Mouse (Mus musculus) small intestine, adult 2 months (tissue): ENCODE results near the gene Aurkb. TPM values are rescaled to one million over a fixed set of nuclear protein-coding genes. Genes with fewer than 3 reads are reported as not detected.
A peak's percentile ranks its signal among the peaks of the same experiment; 100 is the strongest.

Experiments used
- H3K27ac ChIP-seq: fragments of 200-500 bp; 2 replicates; pipeline ENCODE4 v1.5.1; 2012; ENCODE audit warnings: low read depth, low read length, control low read depth, inconsistent platforms; ENCODE audit not compliant: insufficient read depth
- H3K27me3 ChIP-seq: fragments of 200-500 bp; 2 replicates; pipeline ENCODE4 v1.6.1; 2012; ENCODE audit warnings: mild to moderate bottlenecking, moderate library complexity, low read length, inconsistent platforms; ENCODE audit not compliant: control insufficient read depth, insufficient read depth
- H3K36me3 ChIP-seq: fragments of 200-500 bp; 2 replicates; pipeline ENCODE4 v1.6.1; 2012; ENCODE audit warnings: mild to moderate bottlenecking, low read length, control low read depth, inconsistent platforms; ENCODE audit not compliant: control insufficient read depth, insufficient read depth
- H3K4me1 ChIP-seq: fragments of 200-500 bp; 2 replicates; pipeline ENCODE4 v1.6.1; 2012; ENCODE audit warnings: low read length, inconsistent platforms, mixed read lengths; ENCODE audit not compliant: control insufficient read depth, insufficient read depth, insufficient read length
- H3K4me3 ChIP-seq: fragments of 200-500 bp; 2 replicates; pipeline ENCODE4 v1.5.1; 2012; ENCODE audit warnings: low read depth, mild to moderate bottlenecking, control low read depth, inconsistent platforms, low read length, moderate library complexity
- CTCF ChIP-seq: fragments of 200-500 bp; IDR thresholded peaks from 2 replicates; pipeline ENCODE4 v1.5.1; 2012; ENCODE audit warnings: low read depth, mild to moderate bottlenecking, control low read depth, inconsistent platforms, low read length, moderate library complexity, mixed read lengths; ENCODE audit not compliant: insufficient replicate concordance, insufficient read length; ENCODE audit errors: extremely low read depth
- POLR2A ChIP-seq: fragments of 200-500 bp; IDR thresholded peaks from 2 replicates; pipeline ENCODE4 v1.6.1; 2012; ENCODE audit warnings: low read depth, mild to moderate bottlenecking, control low read depth, inconsistent platforms, low read length, moderate library complexity
- WGBS: fragments of 180-500 bp; shearing (Covaris S2); methylation state at CpG from one replicate; pipeline ENCODE4 v1.1.7; 2018; 5-methylcytosine and 5-hydroxymethylcytosine counted together
- polyA plus RNA-seq: library from polyadenylated mRNA; depleted of rRNA; stranded (reverse); fragments of >200 nt; gene quantifications from 2 replicates; pipeline ENCODE4 v1.2.3, GENCODE M21; 2012

The Aurkb gene
- polyA plus RNA-seq, 1 experiment = 30.8 TPM

GRCm38 (mm10) chr11:69060448-69061254 is 15.2 kb downstream of the Aurkb start:
- peak overlapping the region; percentile 85 for H3K4me3 ChIP-seq
- no peak for TF ChIP-seq POLR2A
- no peak for TF ChIP-seq CTCF
- H3K27me3 ChIP-seq = no peaks in the 10 kb centered on the region
- peaks cover 6% of the 10 kb centered on the region for H3K4me1 ChIP-seq
- H3K27ac ChIP-seq = peak overlapping the region; percentile 71
- H3K36me3 ChIP-seq = no peaks in the 10 kb centered on the region
- WGBS = 5% methylated on average over 40 of the region's 40 CpGs

GRCm38 (mm10) chr11:69061255-69061912 is 15.9 kb downstream of the Aurkb start:
- Histone ChIP-seq H3K4me1 (peaks cover 10% of the 10 kb centered on the region), H3K36me3 (no peaks in the 10 kb centered on the region), H3K27me3 (no peaks in the 10 kb centered on the region), H3K27ac (no peak overlapping the region), H3K4me3 (peak overlapping the region; percentile 85)
- 63% methylated on average over 17 of the region's 17 CpGs for WGBS
- no peak for TF ChIP-seq CTCF
- TF ChIP-seq POLR2A = no peak

GRCm38 (mm10) chr11:69062194-69062760 is 16.8 kb downstream of the Aurkb start:
- 2% methylated on average over 17 of the region's 17 CpGs for WGBS

DNA sequence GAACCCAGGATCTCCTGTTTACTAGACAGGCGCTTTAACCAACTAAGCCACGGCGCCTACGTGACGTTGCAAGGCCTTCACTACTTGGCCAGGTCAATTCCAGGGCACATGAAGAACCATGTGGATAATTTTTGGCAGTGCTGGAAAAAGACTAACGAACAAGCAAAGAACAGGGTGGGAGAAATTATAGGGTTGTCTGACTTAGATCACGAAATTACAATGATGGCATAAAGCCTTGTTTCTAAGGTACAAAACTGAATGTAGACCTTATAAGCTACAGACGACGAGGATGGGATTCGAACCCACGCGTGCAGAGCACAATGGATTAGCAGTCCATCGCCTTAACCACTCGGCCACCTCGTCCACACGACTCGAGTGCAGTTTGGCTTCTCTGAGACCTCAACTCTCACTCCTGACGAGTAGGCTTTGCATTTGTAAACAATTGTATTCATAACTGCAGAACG is 17.3 kb downstream of the Aurkb start:
- TF ChIP-seq CTCF = no peak
- TF ChIP-seq POLR2A = no peak
- no peaks in the 10 kb centered on the region for H3K36me3 ChIP-seq
- H3K27me3 ChIP-seq = no peaks in the 10 kb centered on the region
- under 1% methylated on average over 19 of the region's 19 CpGs for WGBS
- H3K27ac ChIP-seq = peak overlapping the region; percentile 57
- peak overlapping the region; percentile 59 for H3K4me3 ChIP-seq
- peaks cover 12% of the 10 kb centered on the region for H3K4me1 ChIP-seq

More at GRCm38 (mm10) chr11:69062194-69062760, 16.8 kb downstream of the Aurkb start:
- Histone ChIP-seq H3K4me1 (peaks cover 12% of the 10 kb centered on the region), H3K27ac (0 out of 2 replicates have a peak overlapping the region, but pooled peaks have one; percentile 13), H3K4me3 (peak overlapping the region; percentile 0; the same call in 1 of the 2 replicates), H3K36me3 (no peaks in the 10 kb centered on the region), H3K27me3 (no peaks in the 10 kb centered on the region)
- no peak for TF ChIP-seq CTCF
- TF ChIP-seq POLR2A = no peak

DNA sequence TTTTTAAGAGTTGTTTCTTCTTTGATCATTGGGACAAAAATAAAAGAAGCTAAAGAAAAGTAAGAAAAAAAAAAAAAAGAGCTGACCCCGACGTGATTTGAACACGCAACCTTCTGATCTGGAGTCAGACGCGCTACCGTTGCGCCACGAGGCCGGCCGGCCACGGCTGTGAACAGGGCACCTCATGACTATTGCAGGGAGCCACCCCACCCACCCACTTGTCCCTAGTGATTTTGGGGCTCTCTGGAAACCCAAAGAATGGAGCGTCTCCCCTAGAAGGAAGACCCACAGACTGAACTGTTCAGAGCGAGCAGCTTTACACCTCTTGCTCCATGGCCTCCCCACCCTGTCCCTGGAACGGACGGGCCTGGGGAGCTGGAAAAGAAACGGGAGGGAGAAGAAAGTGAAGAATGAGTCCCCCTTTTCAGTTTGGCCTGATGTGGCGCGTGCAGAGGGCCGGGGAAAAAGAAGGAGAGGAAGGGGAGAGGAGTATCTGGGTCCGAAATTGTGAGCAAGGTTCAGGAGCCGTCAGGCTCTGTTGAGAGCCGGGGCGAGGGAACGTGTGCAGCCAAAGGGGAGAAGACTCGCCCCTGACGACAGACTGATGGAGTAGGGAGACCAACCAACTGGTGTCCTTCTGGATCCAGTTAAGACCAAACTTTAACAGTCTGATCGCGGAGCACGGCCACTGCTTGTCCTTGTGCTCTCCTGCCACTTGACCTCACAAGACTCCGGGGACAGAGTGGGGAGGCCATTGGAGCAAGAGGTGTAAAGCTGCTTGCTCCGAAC is 18.2 kb downstream of the Aurkb start:
- Histone ChIP-seq H3K4me3 (peak overlapping the region; percentile 83), H3K4me1 (peaks cover 12% of the 10 kb centered on the region), H3K27ac (peak overlapping the region; percentile 57), H3K27me3 (no peaks in the 10 kb centered on the region), H3K36me3 (no peaks in the 10 kb centered on the region)
- no peak for TF ChIP-seq CTCF
- peak; percentile 8; the same call in 1 of the 2 replicates for TF ChIP-seq POLR2A
- 1% methylated on average over 31 of the region's 31 CpGs for WGBS

DNA sequence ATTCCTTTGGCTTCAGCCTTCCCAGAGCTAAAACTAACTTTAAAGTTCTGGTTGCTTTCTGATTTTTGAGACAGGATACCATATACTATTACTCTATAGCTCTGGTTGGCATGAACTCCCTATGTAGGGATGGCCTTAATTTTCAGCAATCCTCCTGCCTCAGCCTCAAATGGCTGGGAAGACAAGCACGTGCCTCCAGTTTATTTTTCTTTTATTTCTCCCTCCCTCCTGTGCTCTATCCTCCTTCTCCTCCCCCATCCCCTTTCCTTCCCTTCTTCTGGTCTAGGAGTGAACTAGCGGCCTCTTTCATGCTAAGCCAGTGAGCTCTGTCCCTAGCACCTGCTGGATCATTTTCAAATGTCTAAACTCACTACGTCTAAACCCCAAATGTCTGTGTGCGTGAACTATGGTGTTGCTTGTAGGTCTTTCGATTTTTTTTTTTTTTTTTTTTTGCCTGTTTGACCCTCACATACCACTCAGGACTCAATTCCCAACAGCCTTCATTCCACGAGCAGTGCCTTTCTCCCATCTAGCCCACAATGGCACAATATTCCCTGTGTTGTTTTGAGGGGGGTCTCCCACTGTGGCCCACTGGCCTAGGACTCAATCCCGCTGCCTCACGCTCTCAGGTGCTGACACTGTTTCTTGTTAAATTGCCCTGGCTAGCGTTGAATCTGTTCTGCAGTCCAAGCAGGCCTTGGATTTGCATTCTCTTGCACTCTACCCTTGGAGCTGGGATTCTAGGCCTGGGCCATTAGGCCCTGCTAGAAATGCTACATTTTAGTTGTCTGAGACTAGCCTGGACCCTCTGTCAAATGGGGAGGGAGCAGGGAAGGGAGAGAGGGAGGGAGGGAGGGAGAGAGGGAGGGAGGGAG is 19.0 kb downstream of the Aurkb start:
- TF ChIP-seq POLR2A (no peak), CTCF (no peak)
- no peaks in the 10 kb centered on the region for H3K36me3 ChIP-seq
- H3K27ac ChIP-seq = no peak overlapping the region
- no peaks in the 10 kb centered on the region for H3K27me3 ChIP-seq
- H3K4me3 ChIP-seq = peak overlapping the region; percentile 83
- WGBS = 76% methylated on average over 9 of the region's 9 CpGs
- peaks cover 12% of the 10 kb centered on the region for H3K4me1 ChIP-seq
